Mouse (Mus musculus): ENCODE measurements around the gene Zcchc7. TPM values are rescaled to one million over a fixed set of nuclear protein-coding genes. Genes with fewer than 3 reads are reported as not detected.

Gene Zcchc7
- total and polyA plus RNA-seq, 2 experiments from 2014 or later: 17.3 to 34.5 TPM

GRCm38 (mm10) chr4:44981280-44981973 is 225.8 kb downstream of the Zcchc7 start, which contains the start of gene Grhpr:
Grhpr (plus strand) TSS chr4:44981395.
- Histone ChIP-seq H3K27ac (ENCODE audit: low read depth, low read length) (0 out of 2 replicates have a peak within 1 kb of the TSS, but pooled peaks have one; percentile 47), H3K9me3 (ENCODE audit: low read length) (no peaks in the 10 kb centered on the region), H3K4me1 (ENCODE audit: insufficient read depth, low read length) (no peaks in the 10 kb centered on the region), H3K27me3 (ENCODE audit: insufficient read depth, low read length) (no peaks in the 10 kb centered on the region), H3K4me2 (ENCODE audit: low read depth, low read length, poor library complexity, severe bottlenecking) (peak within 1 kb of the TSS; percentile 89), H3K9ac (replicated peaks; ENCODE audit: low read length, poor library complexity, severe bottlenecking) (peak within 1 kb of the TSS; percentile 62), H3K36me3 (ENCODE audit: insufficient read depth, low read length) (0 out of 2 replicates have a peak, but pooled peaks cover 2% of the 10 kb centered on the region), H3K4me3 (ENCODE audit: low read depth, low read length) (peak within 1 kb of the TSS; percentile 52)
- ATAC-seq (ENCODE audit: low FRiP score): peak; percentile 82
- WGBS: 2% methylated on average over 40 of the region's 40 CpGs
- DNase-seq (ENCODE audit: low spot score): peak; percentile 64
- TF ChIP-seq CTCF (IDR thresholded peaks at IDR 0.05): peak; percentile 43

Small RNAs within 50 kb of the gene (microRNA-seq; reads per million reads assigned to microRNA genes)
- not detected for gene Gm22639 (ENCODE audit: borderline number of aligned reads)

Other genes with a start within 250 kb of the Zcchc7 start
- gene Pax5, start 45.4 kb upstream of the Zcchc7 start, total RNA-seq (2014; rRNA removed): 46.0 and 61.3 TPM in 2 replicates
- 3.0 and 3.4 TPM in 2 replicates for gene Pax5, start 45.4 kb upstream of the Zcchc7 start, polyA plus RNA-seq (2015; fragmentation: Nextera tagmentation; extraction: Ambion mirVana)
- gene Grhpr, start 225.5 kb downstream of the Zcchc7 start, total RNA-seq (2014; rRNA removed): 14.5 and 18.2 TPM in 2 replicates
- gene Grhpr, start 225.5 kb downstream of the Zcchc7 start, polyA plus RNA-seq (2015; fragmentation: Nextera tagmentation; extraction: Ambion mirVana): 31.1 and 34.1 TPM in 2 replicates